ENCODE assay signal across 8 mouse cellular contexts in the genomic region with DNA sequence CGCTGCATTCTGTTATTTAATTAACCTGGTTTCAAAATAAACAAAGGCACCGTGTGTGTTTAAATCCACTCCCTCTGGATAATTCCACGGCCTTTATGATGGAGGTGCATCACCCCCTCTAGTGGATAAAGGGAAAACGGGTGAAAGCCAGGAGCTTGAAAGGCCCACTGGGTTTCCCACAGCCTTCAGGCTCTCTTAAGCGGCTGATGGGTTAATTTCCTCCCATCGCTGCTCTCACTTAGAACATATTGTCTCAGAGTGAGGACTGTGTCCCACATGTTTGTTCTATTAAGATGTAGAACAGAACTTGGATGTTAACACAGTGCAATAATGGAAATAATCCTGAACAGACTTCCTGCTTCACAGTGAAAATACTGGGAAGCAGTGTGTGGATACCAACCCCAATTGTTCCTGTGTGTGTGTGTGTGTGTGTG. TPM values are rescaled to one million over a fixed set of nuclear protein-coding genes. Genes with fewer than 3 reads are reported as not detected.
DNase-seq lines count a peak whose midpoint lies in the region; ATAC-seq and TF ChIP-seq lines count a peak whose summit lies in the region.

No protein-coding gene starts in this region.

- TF ChIP-seq POLR2A in small intestine, adult 2 months (IDR thresholded peaks at IDR 0.05; ENCODE audit: low read depth, low read length) = no peak

- H3K36me3 ChIP-seq in embryonic facial prominence, embryonic 10.5 days (replicated peaks) = no peaks in the 10 kb centered on the region
- H3K36me3 ChIP-seq in hindbrain, embryonic 10.5 days = no peaks in the 10 kb centered on the region
- H3K36me3 ChIP-seq in small intestine, adult 2 months (ENCODE audit: control insufficient read depth, insufficient read depth, low read length) = no peaks in the 10 kb centered on the region

- H3K27me3 ChIP-seq in embryonic facial prominence, embryonic 10.5 days (replicated peaks; ENCODE audit: low read depth, poor library complexity, severe bottlenecking) = no peaks in the 10 kb centered on the region
- no peaks in the 10 kb centered on the region for H3K27me3 ChIP-seq in hindbrain, embryonic 10.5 days (ENCODE audit: insufficient read depth, poor library complexity, severe bottlenecking)
- no peaks in the 10 kb centered on the region for H3K27me3 ChIP-seq in small intestine, adult 2 months (ENCODE audit: control insufficient read depth, insufficient read depth, low read length)

- H3K4me1 ChIP-seq in embryonic facial prominence, embryonic 10.5 days = no peaks in the 10 kb centered on the region
- peaks cover 4% of the 10 kb centered on the region; the same call in 1 of the 2 replicates for H3K4me1 ChIP-seq in hindbrain, embryonic 10.5 days (replicated peaks)
- H3K4me1 ChIP-seq in small intestine, adult 2 months (ENCODE audit: control insufficient read depth, insufficient read depth, insufficient read length, low read length) = no peaks in the 10 kb centered on the region

- peak; percentile 29 for DNase-seq in urinary bladder, postnatal 14 days (ENCODE audit: low spot score)
- DNase-seq in urinary bladder, adult 18-20 months (ENCODE audit: low spot score in 2 of 2) = no peak
- peak; percentile 50 for DNase-seq in embryonic facial prominence, embryonic 10.5 days (ENCODE audit: low spot score)
- peak; percentile 47 for DNase-seq in hindbrain, embryonic 10.5 days (ENCODE audit: low spot score)
- DNase-seq in layer of hippocampus, adult 8-10 months (ENCODE audit: low spot score in 2 of 2) = peak; percentile 34 to 54
- peak; percentile 62 for DNase-seq in lung, postnatal 25 days (ENCODE audit: low spot score)

- no peak overlapping the region for H3K27ac ChIP-seq in embryonic facial prominence, embryonic 10.5 days (replicated peaks)
- H3K27ac ChIP-seq in hindbrain, embryonic 10.5 days = no peak overlapping the region
- H3K27ac ChIP-seq in small intestine, adult 2 months (ENCODE audit: insufficient read depth, low read depth, low read length) = no peak overlapping the region

- 0 out of 2 replicates have a peak, but pooled peaks have one; percentile 24 for TF ChIP-seq CTCF in small intestine, adult 2 months (IDR thresholded peaks at IDR 0.05; ENCODE audit: extremely low read depth, insufficient read length, insufficient replicate concordance, low read depth, low read length)

- no peaks in the 10 kb centered on the region for H3K9me3 ChIP-seq in embryonic facial prominence, embryonic 10.5 days
- H3K9me3 ChIP-seq in hindbrain, embryonic 10.5 days = no peaks in the 10 kb centered on the region

- 11% methylated on average over 6 of the region's 6 CpGs for WGBS in embryonic facial prominence, embryonic 10.5 days
- 17% methylated on average over 6 of the region's 6 CpGs for whole genome bisulfite sequencing in hindbrain, embryonic 10.5 days
- WGBS in small intestine, adult 2 months = 20% methylated on average over 6 of the region's 6 CpGs

- no peak overlapping the region for H3K4me3 ChIP-seq in embryonic facial prominence, embryonic 10.5 days
- no peak overlapping the region for H3K4me3 ChIP-seq in hindbrain, embryonic 10.5 days
- no peak overlapping the region for H3K4me3 ChIP-seq in small intestine, adult 2 months (ENCODE audit: low read depth, low read length)

- no peak for ATAC-seq in granulocyte monocyte progenitor cell, adult 5-6 weeks (replicated peaks; ENCODE audit: poor library complexity, severe bottlenecking)

RNA-seq across cellular contexts. Expression of a gene that starts 33.2 kb away (rescaled TPM):
- polyA plus RNA-seq in embryonic facial prominence, embryonic 10.5 days (2016; fragmentation: Nextera tagmentation; extraction: Ambion mirVana) = 60.0 and 65.1 TPM in 2 replicates
- polyA plus RNA-seq in hindbrain, embryonic 10.5 days (2016; fragmentation: Nextera tagmentation; extraction: Ambion mirVana) = 30.6 and 32.1 TPM in 2 replicates
- 10 to 100 TPM; 38.4 to 42.4 (median 40.8) TPM for total RNA-seq in layer of hippocampus, adult 8-10 months (2022)
- polyA plus RNA-seq in small intestine, adult 2 months (2012; rRNA removed) = 0.67 and 0.85 TPM in 2 replicates
- not detected in 2 replicates for total RNA-seq in granulocyte monocyte progenitor cell, adult 5-6 weeks (2014; fragmentation: Nextera tagmentation)
- 0.04 TPM in 1 of 2 replicates, not detected in the other for total RNA-seq in granulocyte monocyte progenitor cell, adult 5-6 weeks (2017)

Comparison
In these comparisons a context has a peak if more than half of its experiments do, and no peak if none do; other contexts are left out.
1. DNase-seq: peak in urinary bladder, postnatal 14 days (single experiment), embryonic facial prominence, embryonic 10.5 days (single experiment), hindbrain, embryonic 10.5 days (single experiment), layer of hippocampus, adult 8-10 months (2 of 2) and lung, postnatal 25 days (single experiment); none in urinary bladder, adult 18-20 months (0 of 2).
2. RNA of a gene that starts 33.2 kb away (polyA plus RNA-seq): 60.0 to 65.1 TPM in embryonic facial prominence, embryonic 10.5 days and 30.6 to 32.1 TPM in hindbrain, embryonic 10.5 days; 0.67 to 0.85 TPM in small intestine, adult 2 months; every median in the first group is over 10 times any median in the second.